Mouse (Mus musculus) heart, postnatal 0 days (tissue): ENCODE measurements around the gene Mrpl53.

Experiments used
- CTCF ChIP-seq: IDR thresholded peaks from 2 replicates; pipeline ENCODE4 v1.5.1; 2016; ENCODE audit warnings: antibody characterized with exemption, control low read depth, low read depth
- EP300 ChIP-seq: IDR thresholded peaks from 2 replicates; pipeline ENCODE4 v1.6.1; 2016; ENCODE audit warnings: antibody characterized with exemption, low read depth

DNA sequence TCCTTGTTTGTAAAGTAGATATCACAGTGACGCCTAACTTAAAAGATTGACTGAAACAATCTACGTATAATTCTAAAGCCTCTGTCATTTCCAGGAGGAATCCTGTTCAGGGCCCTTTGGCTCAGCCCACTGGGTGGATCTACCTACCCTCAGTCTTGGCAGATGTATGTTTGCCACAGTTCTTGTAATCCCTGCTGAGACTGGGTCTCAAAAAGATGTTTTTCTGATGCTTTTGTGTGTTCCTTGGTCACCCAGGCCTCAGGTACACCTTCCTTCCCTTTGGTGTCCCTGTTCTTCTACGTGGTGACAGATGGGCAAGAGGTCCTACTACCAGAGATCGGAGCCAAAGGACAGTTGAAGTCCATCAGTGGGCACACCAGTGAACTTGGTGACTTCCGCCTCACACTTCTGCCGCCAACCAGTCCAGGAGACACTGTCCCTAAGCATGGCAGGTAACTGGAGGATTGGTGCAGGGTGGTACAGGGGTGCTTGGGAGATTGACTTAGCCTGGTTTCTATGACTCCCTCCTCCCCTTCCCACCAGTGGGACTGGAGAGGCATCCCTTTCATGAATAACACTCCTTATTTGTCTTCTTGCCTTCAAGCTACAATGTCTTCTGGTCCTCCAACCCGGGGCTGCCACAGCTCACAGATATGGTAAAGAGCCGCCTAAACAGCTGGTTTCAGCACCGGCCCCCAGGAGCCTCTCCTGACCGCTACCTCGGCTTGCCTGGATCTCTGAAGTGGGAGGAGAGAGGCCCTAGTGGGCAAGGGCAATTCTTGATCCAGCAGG is 7.7 kb downstream of the Mrpl53 start:
- no peak for TF ChIP-seq CTCF
- TF ChIP-seq EP300, result no peak
